In genomic region chr10:95139645-95140044, GRCm38 (mm10) we compare ENCODE assay signal across 8 mouse cellular contexts.
DNase-seq lines count a peak whose midpoint lies in the region; ATAC-seq and TF ChIP-seq lines count a peak whose summit lies in the region.

No protein-coding gene starts in this region.

- H3K9me3 ChIP-seq in midbrain, postnatal 0 days (ENCODE audit: low read length) = no peaks in the 10 kb centered on the region
- no peaks in the 10 kb centered on the region for H3K9me3 ChIP-seq in midbrain, embryonic 16.5 days (replicated peaks; ENCODE audit: control insufficient read depth, low read length, poor library complexity, severe bottlenecking)
- no peaks in the 10 kb centered on the region for H3K9me3 ChIP-seq in stomach, embryonic 16.5 days (replicated peaks; ENCODE audit: control insufficient read depth, low read length)

- no peak for TF ChIP-seq CTCF in midbrain, postnatal 0 days (IDR thresholded peaks at IDR 0.05)
- no peak for TF ChIP-seq CTCF in gastrocnemius, adult 2 months (IDR thresholded peaks at IDR 0.05)

- H3K27me3 ChIP-seq in midbrain, postnatal 0 days (ENCODE audit: insufficient read depth, low read length) = no peaks in the 10 kb centered on the region
- no peaks in the 10 kb centered on the region for H3K27me3 ChIP-seq in midbrain, embryonic 16.5 days (ENCODE audit: control insufficient read depth, insufficient read depth, low read depth, low read length)
- no peaks in the 10 kb centered on the region for H3K27me3 ChIP-seq in stomach, embryonic 16.5 days (ENCODE audit: control insufficient read depth, insufficient read depth, low read length)

- H3K4me3 ChIP-seq in midbrain, postnatal 0 days (ENCODE audit: low read depth, low read length) = no peak overlapping the region
- H3K4me3 ChIP-seq in midbrain, embryonic 16.5 days (ENCODE audit: low read depth, low read length) = no peak overlapping the region
- peak overlapping the region; percentile 41 for H3K4me3 ChIP-seq in gastrocnemius, adult 2 months
- H3K4me3 ChIP-seq in stomach, embryonic 16.5 days (replicated peaks; ENCODE audit: low read length) = no peak overlapping the region

- DNase-seq in midbrain, postnatal 0 days (ENCODE audit: low spot score) = peak; percentile 74
- DNase-seq in gastrocnemius, adult 2 months = peak; percentile 88
- DNase-seq in heart, postnatal 25 days (ENCODE audit: low spot score) = peak; percentile 52
- DNase-seq in left cerebral cortex, adult 9 months (ENCODE audit: low spot score in 2 of 2) = no peak
- no peak for DNase-seq in frontal cortex, adult 2 months (ENCODE audit: extremely low spot score in 1 of 2, low spot score in 1 of 2)
- DNase-seq in thymus, postnatal 14 days = no peak

- no peak overlapping the region for H3K9ac ChIP-seq in midbrain, postnatal 0 days (replicated peaks; ENCODE audit: low read length, poor library complexity, severe bottlenecking)
- no peak overlapping the region for H3K9ac ChIP-seq in midbrain, embryonic 16.5 days (ENCODE audit: low read depth, low read length)
- 0 out of 2 replicates have a peak overlapping the region, but pooled peaks have one; percentile 8 for H3K9ac ChIP-seq in stomach, embryonic 16.5 days (ENCODE audit: low read length)

- no peak overlapping the region; the same call in 1 of the 2 replicates for H3K27ac ChIP-seq in midbrain, postnatal 0 days (ENCODE audit: low read depth, low read length)
- no peak overlapping the region for H3K27ac ChIP-seq in midbrain, embryonic 16.5 days (ENCODE audit: low read length)
- H3K27ac ChIP-seq in gastrocnemius, adult 2 months = peak overlapping the region; percentile 87
- no peak overlapping the region for H3K27ac ChIP-seq in stomach, embryonic 16.5 days (ENCODE audit: low read length)

- intact Hi-C loops in gastrocnemius, adult 2 months (cut with DNase I) = loop anchor here (2.0 kb wide), 3 partner anchors 119 to 277 kb away; partner anchors contain the start of gene Socs2
- intact Hi-C loops in heart, postnatal 25 days (cut with DNase I) = loop anchor here (10.0 kb wide), 1 partner anchor 115 kb away; no protein-coding TSS in a partner anchor

- WGBS in midbrain, postnatal 0 days = 57% methylated on average over 8 of the region's 8 CpGs
- 67% methylated on average over 8 of the region's 8 CpGs for WGBS in midbrain, embryonic 16.5 days
- 52% methylated on average over 8 of the region's 8 CpGs for WGBS in stomach, embryonic 16.5 days

- H3K4me1 ChIP-seq in midbrain, postnatal 0 days (ENCODE audit: insufficient read depth, low read length) = peaks cover 13% of the 10 kb centered on the region
- H3K4me1 ChIP-seq in midbrain, embryonic 16.5 days (ENCODE audit: control insufficient read depth, insufficient read depth, low read length) = peaks cover 21% of the 10 kb centered on the region
- H3K4me1 ChIP-seq in stomach, embryonic 16.5 days (ENCODE audit: control insufficient read depth, insufficient read depth, low read length) = peaks cover 28% of the 10 kb centered on the region

- no peaks in the 10 kb centered on the region for H3K36me3 ChIP-seq in midbrain, postnatal 0 days (ENCODE audit: insufficient read depth, low read length)
- no peaks in the 10 kb centered on the region for H3K36me3 ChIP-seq in midbrain, embryonic 16.5 days (ENCODE audit: control insufficient read depth, insufficient read depth, low read length)
- no peaks in the 10 kb centered on the region for H3K36me3 ChIP-seq in stomach, embryonic 16.5 days (ENCODE audit: control insufficient read depth, insufficient read depth, low read length)

- no peak overlapping the region for H3K4me2 ChIP-seq in midbrain, postnatal 0 days (ENCODE audit: low read depth, low read length, poor library complexity, severe bottlenecking)
- H3K4me2 ChIP-seq in midbrain, embryonic 16.5 days (ENCODE audit: low read length) = no peak overlapping the region
- no peak overlapping the region for H3K4me2 ChIP-seq in stomach, embryonic 16.5 days (ENCODE audit: low read depth, low read length)

- 0 out of 2 replicates have a peak, but pooled peaks have one; percentile 38 for ATAC-seq in midbrain, postnatal 0 days (ENCODE audit: low FRiP score)
- no peak for ATAC-seq in midbrain, embryonic 16.5 days
- no peak for ATAC-seq in stomach, embryonic 16.5 days (ENCODE audit: insufficient read depth, low FRiP score)

Comparison
In these comparisons a context has a peak if more than half of its experiments do, and no peak if none do; other contexts are left out.
1. DNase-seq: peak in midbrain, postnatal 0 days (single experiment), gastrocnemius, adult 2 months (single experiment) and heart, postnatal 25 days (single experiment); none in left cerebral cortex, adult 9 months (0 of 2), frontal cortex, adult 2 months (0 of 2) and thymus, postnatal 14 days (single experiment).